Mouse (Mus musculus) brain, embryonic 18.5 days (tissue): ENCODE measurements around the gene Ang6.
"Not testable (repeated sequence)": the region's sequence is repeated elsewhere in the genome, so short reads cannot be mapped to it uniquely, and the experiment has no call there.

Source experiments
- DNase-seq: peaks from one replicate; pipeline ENCODE4 v3.0.0-alpha.2; 2012; ENCODE audit warnings: low read depth, low spot score

Gene Ang6

DNA sequence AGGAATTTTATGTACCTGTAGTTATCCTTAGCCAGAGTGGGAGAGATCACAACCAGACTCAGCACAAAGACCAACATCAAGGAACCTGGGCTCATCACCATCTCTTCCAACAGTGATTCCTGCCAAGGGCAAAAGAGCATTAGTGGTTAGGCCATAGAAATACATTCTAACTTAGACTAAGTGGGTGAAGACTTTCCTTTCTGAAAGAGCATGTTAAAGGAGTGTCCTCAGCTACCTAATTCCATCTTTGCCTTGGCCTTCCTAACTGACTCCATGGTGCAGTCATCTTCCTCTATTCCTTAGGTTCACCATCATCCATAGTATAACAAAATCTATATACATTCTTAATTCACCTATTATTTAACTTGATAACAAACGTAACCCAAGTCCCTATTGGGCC, at the start of gene Ang6:
TSS of gene Ang6 (minus strand) at position 101 of the 400 bp plus-strand sequence.
- DNase-seq, result no peak

- not testable (repeated sequence) for DNase-seq
These were observed 44.5 kb upstream of the Ang6 start for GRCm38 (mm10) chr14:44046567-44046966.

DNA sequence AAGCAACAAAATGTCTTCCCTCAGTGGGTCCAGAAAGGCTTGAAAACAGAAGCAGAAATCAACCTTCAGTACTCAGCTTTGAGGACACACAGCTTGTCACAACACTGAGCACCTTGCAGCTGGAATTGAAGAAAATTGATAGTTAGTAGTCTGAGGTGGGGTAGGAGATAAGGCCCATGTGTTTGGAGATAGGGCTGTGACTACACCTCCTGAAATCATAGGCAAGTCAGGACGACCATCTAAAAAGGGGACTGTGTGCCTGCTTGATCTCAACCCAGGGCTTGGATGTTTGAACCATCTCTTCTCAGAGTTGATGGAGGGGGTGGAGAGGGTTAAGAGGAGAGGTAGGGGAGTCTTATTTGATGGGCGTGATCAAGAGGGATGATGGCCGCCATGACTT, 29.8 kb upstream of the Ang6 start:
- DNase-seq, result not testable (repeated sequence)

DNA sequence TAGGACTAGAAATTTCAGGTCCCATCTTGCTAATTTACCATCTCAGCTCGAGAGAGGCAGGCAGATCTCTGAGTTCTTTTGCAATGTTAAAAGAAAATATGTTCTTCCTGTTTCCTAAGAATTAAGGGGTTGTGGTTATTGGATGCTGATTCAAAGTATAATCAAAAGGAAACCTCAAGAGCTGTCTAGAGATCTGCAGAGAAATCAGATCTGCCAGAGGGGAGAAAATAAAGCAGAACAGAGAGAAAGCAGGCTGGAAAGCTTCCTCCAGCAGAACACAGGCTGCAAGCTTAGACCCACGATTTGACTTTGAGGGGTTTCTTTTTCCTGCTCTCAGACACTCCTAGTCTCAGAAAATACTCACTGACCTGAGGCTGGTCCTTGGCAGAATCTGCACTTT, 7.6 kb upstream of the Ang6 start:
- not testable (repeated sequence) for DNase-seq

DNA sequence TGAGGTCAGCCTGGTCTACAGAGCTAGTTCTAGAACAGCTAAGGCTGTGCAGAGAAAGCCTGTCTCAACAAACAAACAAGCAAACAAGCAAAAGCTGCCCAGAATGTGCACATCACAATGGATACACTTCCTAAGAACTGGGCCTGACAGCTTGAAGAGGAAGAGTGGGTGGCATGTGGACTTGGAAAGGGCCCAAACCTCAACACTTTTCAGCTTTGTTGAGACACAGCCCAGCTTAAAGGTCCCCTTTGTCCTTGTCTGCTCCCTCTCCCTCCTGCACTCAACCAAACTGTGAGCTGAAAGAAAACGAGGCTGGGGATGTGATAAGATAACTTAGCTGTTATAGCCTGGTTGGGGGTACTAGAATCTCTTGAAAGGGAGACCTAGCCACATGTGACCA, 6.0 kb upstream of the Ang6 start:
- not testable (repeated sequence) for DNase-seq

DNA sequence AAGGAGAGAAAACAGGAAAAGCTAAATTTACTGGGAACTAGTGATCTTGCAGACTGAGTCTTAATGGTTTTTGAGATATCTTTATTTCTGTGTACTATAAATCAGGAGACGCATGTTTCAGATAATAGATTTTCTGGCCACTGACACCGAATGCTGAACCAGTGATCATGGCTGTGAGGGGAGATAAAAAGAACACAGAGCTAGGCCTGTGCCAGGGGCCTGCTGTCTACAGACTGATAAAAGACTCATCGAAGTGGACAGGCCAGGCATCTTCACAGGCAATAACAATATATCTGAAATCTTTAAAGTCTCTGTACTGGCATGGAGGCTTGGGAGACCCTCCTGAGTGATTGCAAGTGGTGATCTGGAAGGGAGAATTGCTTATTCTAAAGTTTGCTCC, 469 bp downstream of the Ang6 start:
- no peak for DNase-seq

DNA sequence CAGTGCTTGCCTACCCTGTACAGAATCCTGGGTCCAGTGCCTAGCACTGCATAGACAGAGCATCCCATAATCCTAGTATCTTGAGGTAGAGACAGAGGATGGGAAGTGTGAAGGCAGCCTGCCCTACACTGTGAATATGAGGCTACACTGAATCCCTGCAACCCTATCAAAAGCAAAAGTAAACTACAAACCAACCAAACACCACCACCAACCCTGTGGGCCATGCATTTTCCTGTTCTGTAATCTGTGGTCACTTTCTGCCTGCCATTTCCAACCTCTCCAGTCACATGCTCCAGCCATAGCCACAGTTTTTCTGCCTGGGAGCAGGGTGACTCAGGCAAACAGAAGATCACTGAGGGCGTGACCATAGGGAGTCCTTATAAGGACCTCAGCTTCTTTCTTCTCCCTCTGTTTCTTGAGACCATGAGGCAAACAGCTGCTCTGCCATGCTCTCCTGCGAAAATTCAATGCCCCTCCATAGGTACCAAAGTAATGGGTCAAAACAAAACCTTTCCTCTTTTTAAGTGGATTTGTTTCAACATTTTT, 3.5 kb downstream of the Ang6 start:
- not testable (repeated sequence) for DNase-seq

DNA sequence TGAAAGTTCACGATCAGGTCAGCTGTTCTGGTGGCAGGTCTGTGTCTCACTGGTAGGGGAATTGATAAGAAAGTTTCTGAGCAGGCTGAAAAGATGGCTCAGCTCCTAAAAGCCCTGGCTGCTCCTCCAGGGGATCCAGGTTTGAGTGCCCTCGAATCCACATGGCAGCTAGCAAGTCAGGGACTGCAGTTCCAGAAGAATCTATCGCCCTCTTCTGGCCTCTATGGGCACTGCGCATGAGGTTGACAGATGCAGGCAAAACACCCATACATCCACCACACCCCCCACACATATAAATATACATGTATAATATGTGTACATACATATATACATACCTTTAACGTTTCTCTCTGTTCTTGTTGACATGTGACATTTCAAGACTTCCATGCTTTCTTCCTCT, 14.7 kb downstream of the Ang6 start:
- DNase-seq, result not testable (repeated sequence)

DNA sequence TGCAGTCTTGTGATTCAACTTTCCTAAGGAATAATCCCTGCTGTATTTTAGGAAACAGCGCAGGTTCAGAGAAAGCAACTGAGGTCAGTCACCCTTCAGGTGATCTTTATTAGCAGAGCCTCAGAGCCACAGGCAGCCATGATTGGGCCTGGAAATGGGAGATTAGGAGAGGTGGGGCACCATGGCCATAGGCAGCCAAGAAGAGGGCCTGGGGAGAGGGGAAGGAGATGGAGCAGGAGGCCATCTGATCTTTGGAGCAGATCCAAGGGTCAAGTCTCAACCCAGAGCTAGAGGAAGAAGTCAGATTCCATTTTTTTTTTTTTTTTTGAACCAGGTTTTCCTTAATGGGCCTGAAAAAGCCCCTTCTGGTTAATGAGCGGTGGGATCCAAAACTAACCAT, 15.9 kb downstream of the Ang6 start:
- no peak for DNase-seq

- DNase-seq, result no peak
These were observed 18.2 kb downstream of the Ang6 start for GRCm38 (mm10) chr14:43983897-43984296.

DNA sequence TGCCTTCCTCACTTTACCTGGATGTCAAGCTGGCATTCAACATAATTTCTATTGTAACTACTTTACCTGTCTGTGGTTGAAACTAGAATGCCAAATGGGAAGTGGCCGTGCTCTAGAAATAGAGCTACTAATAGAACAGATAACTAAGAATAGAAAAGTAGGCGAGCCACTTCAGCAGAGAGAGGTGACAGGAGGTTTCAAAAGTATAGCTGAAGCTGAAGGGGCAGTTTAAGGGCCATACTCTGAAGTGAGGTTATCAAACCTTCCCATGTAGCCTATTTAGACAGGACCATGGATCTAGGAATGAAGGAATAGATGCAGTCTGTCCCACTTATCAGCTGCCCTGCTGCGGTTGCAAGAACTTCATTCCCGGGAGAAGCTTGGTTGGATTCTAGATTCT, 18.6 kb downstream of the Ang6 start:
- no peak for DNase-seq

DNA sequence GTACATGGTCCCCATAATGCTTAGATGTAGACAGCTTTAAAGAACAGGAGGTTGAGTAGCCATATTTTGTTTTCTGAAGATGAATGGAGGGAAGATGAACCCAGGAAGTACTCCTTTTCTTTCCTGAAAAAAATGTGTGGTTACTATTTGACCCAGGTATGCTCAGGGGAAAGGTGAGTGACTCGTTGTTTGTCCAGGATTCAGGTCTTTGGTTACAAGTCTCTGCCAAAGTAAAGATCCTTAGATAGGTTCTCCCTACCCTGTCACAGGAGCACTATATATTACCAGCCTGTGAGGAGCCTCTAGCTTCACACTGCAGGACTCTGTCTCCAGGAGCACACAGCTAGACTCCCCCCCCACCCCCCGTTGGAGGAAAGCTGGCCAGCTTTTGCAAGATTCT, 45.3 kb downstream of the Ang6 start, which contains the start of gene Ang5:
TSS of gene Ang5 (plus strand) at position 301 of the 400 bp plus-strand sequence.
- not testable (repeated sequence) for DNase-seq

DNA sequence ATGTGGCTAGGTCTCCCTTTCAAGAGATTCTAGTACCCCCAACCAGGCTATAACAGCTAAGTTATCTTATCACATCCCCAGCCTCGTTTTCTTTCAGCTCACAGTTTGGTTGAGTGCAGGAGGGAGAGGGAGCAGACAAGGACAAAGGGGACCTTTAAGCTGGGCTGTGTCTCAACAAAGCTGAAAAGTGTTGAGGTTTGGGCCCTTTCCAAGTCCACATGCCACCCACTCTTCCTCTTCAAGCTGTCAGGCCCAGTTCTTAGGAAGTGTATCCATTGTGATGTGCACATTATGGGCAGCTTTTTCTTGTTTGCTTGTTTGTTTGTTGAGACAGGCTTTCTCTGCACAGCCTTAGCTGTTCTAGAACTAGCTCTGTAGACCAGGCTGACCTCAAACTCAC, 47.0 kb downstream of the Ang6 start:
- not testable (repeated sequence) for DNase-seq

DNA sequence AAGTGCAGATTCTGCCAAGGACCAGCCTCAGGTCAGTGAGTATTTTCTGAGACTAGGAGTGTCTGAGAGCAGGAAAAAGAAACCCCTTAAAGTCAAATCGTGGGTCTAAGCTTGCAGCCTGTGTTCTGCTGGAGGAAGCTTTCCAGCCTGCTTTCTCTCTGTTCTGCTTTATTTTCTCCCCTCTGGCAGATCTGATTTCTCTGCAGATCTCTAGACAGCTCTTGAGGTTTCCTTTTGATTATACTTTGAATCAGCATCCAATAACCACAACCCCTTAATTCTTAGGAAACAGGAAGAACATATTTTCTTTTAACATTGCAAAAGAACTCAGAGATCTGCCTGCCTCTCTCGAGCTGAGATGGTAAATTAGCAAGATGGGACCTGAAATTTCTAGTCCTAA, 48.7 kb downstream of the Ang6 start:
- not testable (repeated sequence) for DNase-seq
